Mouse (Mus musculus) bone marrow macrophage, adult 2 months (primary cell): Measurements from ENCODE around the gene Lyve1. TPM values are rescaled to one million over a fixed set of nuclear protein-coding genes. Genes with fewer than 3 reads are reported as not detected.

Experiments used
- H3K27ac ChIP-seq: 2 replicates; pipeline ENCODE4 v1.5.1; 2012; ENCODE audit warnings: low read depth, low read length; ENCODE audit not compliant: insufficient read depth
- H3K4me1 ChIP-seq: 2 replicates; pipeline ENCODE4 v1.6.1; 2012; ENCODE audit warnings: low read length; ENCODE audit not compliant: control insufficient read depth, insufficient read depth
- H3K4me3 ChIP-seq: 2 replicates; pipeline ENCODE4 v1.5.1; 2012; ENCODE audit warnings: mild to moderate bottlenecking, low read length, moderate library complexity; ENCODE audit not compliant: insufficient read depth
- CTCF ChIP-seq: IDR thresholded peaks from 2 replicates; pipeline ENCODE4 v1.5.1; 2012; ENCODE audit warnings: low read depth, mild to moderate bottlenecking, low read length, moderate library complexity
- POLR2A ChIP-seq: IDR thresholded peaks from 2 replicates; pipeline ENCODE4 v1.6.1; 2012; ENCODE audit warnings: mild to moderate bottlenecking, low read depth, low read length, borderline replicate concordance
- polyA plus RNA-seq: library from polyadenylated mRNA; stranded (reverse); fragments of >200 nt; gene quantifications from 2 replicates; pipeline ENCODE4 v1.2.4, GENCODE M21; 2012; ENCODE audit not compliant: missing spikeins, insufficient read depth, insufficient read length

Lyve1 gene
- polyA plus RNA-seq, 1 experiment, result not detected

DNA sequence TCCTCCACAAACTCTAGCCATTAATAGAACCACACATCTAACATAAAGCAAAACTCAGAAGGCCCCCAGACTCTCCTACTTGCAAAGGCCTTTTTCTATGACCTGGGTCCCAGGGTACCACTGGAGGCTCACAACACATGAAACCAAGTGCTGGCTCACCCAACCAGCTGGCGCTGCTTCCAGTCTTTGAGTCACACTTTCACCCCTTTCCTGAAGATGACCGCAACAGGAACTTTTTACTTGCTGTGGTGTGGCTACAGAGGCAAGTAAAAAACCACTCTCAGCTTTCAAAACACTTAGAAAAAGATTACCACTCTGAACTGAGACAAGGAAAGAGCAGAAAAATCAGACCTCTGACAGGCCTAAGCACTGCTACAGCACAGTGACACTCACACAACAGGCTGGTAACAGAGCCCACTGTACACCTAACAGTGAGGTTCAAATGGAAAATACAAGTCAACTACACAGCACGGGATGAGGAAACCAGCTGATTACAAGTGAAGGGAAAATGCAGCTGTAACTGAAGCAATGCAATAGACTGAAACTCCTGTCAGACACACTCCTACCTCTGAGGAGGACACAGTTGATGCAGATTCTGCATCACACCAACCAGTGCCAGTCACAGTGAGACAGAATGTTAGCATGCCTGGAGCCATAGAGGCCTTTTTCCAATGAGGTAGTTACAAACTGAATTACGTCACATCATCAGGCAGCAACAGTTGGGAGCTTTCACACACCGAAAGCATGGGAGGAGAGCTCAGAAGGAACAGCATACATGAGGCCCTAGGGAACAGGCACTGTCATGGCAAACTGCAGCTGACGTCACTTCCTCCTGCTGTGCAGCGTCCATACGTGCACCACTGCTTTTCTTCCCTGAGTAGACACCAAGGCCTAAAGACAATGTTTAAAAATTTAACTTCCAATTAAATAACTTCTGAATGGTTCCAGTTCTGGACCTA is 38.8 kb downstream of the Lyve1 start:
- TF ChIP-seq POLR2A (no peak), CTCF (no peak)
- peak overlapping the region; percentile 5 for H3K4me3 ChIP-seq
- peaks cover 42% of the 10 kb centered on the region for H3K4me1 ChIP-seq
- peak overlapping the region; percentile 83 for H3K27ac ChIP-seq

DNA sequence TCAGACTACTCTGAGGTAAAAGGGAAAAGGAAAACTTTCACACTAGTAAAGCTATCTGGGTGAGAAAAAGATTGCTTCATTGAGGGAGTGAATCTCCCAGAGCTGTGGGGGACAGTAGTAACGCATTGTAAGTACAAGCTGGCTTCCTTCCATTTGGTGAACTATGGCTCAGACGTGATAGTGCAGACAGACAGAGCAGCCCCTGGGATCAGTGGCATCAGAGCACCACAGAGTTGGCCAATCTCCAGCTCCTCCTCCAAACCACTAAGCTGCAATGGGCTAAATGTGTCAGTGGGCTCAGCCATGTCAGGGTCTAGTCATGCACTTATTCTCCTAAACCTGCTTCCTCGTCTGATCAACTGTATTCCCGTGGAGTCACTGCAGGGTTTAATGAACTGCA is 39.4 kb downstream of the Lyve1 start:
- H3K4me3 ChIP-seq, result no peak overlapping the region
- no peak for TF ChIP-seq CTCF
- no peak for TF ChIP-seq POLR2A
- peak overlapping the region; percentile 83 for H3K27ac ChIP-seq
- peaks cover 42% of the 10 kb centered on the region for H3K4me1 ChIP-seq

DNA sequence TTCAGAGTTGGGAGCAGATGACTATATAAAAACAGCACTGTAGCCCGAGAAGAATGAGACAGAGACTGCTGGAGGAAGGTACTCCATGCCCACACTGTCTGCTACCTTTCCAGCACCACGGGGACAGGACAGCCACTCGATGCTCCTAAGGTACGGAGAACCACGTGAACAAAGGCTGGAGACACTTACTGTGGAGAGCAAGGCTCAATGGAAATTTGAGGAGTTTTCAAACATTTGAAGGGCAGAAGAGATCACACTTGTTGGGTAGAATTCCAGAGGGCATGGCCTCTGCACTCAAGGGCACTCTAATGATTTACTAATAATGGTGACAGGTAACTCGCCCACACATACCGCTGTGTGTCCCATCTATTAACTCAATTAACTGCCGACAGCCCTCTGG is 40.0 kb downstream of the Lyve1 start:
- H3K4me1 ChIP-seq, result peaks cover 42% of the 10 kb centered on the region
- peak overlapping the region; percentile 83 for H3K27ac ChIP-seq
- TF ChIP-seq POLR2A (no peak), CTCF (no peak)
- no peak overlapping the region for H3K4me3 ChIP-seq

DNA sequence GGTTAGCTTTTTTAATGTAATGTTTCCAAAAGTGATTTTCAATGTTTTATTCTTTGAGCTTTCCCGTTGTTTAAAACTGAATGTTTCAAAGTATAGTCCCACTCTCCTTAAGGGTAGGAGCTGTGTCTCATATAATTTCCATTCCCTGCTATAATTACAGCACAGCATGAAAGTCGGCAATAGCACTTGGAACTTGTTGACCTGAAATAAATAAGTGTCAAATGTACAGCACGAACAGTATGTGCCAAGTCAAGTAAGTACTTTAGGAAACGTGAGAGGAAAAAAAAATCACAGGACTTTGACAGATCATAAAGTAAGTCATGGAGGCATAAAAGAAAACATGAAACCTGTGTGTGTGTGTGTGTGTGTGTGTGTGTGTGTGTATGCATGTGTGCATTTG is 41.0 kb downstream of the Lyve1 start:
- TF ChIP-seq POLR2A (no peak), CTCF (no peak)
- Histone ChIP-seq H3K4me1 (peaks cover 42% of the 10 kb centered on the region), H3K27ac (no peak overlapping the region), H3K4me3 (no peak overlapping the region)

DNA sequence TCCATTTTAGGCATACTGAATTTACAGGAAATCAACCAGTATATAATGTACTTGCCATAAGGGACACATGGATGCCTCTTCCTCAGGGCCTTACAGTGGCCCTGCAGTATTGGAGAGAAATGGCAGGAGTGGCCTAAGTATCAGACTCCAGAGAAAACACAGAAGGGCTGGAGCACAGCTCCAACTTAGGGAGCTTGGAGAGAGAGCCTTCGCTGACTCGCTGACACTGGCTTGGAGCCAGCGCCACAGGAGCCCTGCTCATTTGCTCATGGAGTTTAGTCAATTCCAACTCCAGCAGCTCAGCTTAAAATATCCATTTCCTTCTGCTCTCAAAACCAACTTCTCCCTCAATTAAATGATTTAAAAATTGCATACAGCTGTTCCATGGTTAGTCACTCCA is 41.4 kb downstream of the Lyve1 start:
- Histone ChIP-seq H3K4me3 (no peak overlapping the region), H3K27ac (0 out of 2 replicates have a peak overlapping the region, but pooled peaks have one; percentile 16), H3K4me1 (peaks cover 42% of the 10 kb centered on the region)
- no peak for TF ChIP-seq POLR2A
- no peak for TF ChIP-seq CTCF

DNA sequence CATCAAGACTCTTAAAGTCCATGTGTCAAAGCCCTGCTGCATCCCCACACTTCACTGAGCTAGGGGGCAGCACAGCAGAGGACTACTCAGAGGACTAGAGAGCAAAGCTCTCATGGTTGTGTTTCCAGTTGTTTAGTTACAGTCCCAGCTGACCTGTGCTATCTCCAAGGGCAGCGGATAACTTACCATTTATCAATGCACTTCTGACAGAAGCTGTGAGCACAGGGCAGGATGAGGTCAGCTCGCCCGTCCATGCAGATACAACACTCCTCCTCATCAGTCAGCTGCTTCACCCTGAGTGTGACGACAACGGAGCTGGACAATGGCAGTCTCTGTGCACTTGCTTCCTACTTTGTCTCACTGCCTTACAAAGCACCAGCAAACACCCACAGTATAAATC is 42.0 kb downstream of the Lyve1 start:
- TF ChIP-seq CTCF (no peak), POLR2A (no peak)
- no peak overlapping the region for H3K4me3 ChIP-seq
- H3K4me1 ChIP-seq, result peaks cover 42% of the 10 kb centered on the region
- no peak overlapping the region for H3K27ac ChIP-seq

DNA sequence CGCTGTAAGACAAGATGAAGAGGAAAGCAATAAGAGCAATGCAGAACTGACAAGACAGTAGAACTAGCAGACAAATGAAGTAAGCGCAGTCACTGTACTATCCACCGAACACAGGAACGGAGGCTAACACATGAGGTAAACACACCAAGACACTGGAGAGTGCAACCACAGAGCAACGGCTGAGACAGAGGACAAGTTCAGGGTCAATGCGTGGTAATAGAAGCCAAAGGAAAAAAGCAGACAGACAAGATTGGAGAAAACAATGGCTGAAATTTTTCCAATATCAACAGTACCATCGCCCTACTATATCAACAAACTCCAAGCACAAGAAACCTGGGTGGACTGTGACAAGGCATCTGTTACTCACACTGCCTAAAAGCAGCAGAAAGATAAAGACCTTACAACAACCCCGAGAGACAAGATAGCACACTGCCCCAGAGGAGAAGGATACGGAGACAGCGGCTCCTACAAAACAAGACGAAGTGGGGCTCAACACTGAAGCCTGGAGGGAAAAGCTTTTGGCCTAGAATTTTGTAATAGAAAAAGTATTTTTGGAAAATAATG is 44.2 kb downstream of the Lyve1 start:
- H3K27ac ChIP-seq, result no peak overlapping the region
- TF ChIP-seq POLR2A (no peak), CTCF (no peak)
- H3K4me1 ChIP-seq, result peaks cover 27% of the 10 kb centered on the region
- no peak overlapping the region for H3K4me3 ChIP-seq

DNA sequence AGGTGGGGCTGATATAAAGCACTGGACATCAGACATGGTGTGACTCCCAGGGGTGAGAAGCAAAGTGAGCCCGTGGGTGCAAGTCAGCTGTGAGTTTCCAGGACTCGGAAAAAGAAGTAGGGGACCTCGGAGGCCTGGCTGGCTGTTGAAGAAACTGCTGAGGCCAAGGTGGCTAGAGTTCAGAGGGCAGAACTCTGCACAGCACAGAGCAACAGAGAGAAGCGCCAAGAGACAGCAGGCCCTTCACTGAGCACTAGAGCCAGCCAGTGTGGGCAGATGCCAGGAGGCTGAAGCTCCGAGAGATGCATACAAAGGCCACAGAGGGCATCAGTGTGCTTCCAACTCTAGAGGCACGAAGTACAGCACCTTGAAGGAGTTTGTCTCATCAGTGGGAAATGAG is 44.8 kb downstream of the Lyve1 start:
- Histone ChIP-seq H3K4me1 (peaks cover 20% of the 10 kb centered on the region), H3K27ac (no peak overlapping the region), H3K4me3 (no peak overlapping the region)
- no peak for TF ChIP-seq POLR2A
- TF ChIP-seq CTCF, result no peak

DNA sequence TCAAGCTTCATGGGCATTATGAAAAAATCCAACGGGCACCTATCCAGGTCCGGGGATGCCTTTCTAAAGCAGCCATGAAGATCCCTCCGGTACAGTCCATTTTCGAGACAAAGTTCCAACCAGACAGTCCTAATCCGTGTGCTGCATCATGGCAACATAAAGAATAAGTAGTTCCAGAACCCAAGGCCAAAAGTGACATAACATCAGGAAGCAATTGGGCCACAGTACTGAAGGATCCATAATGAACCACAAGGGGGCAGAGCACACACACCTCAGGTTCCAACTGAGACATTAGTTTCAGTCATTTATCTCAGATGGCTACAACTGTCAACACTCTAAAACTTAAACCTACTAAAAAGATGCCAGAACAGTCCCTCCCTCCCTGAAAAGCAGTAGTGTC is 47.0 kb downstream of the Lyve1 start:
- no peak overlapping the region for H3K27ac ChIP-seq
- peaks cover 2% of the 10 kb centered on the region for H3K4me1 ChIP-seq
- H3K4me3 ChIP-seq, result no peak overlapping the region
- TF ChIP-seq CTCF (no peak), POLR2A (no peak)

DNA sequence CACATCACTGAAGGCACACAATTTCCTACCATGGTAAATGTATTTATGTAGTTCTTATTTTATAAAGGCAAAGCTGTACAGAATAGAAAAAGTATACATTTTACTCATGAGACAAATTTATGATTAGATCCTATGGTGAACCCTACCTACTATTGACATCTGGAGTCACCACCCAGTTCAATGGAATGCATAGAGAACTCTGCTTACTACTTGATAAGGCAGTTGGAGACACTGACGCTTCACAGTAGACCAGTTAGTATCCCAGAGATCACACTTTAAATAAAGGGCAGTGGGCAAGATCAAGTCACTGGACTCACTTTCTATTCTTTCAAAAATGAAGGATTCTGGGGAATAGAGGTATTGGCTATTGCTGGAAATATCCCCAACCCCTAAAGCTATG is 49.1 kb downstream of the Lyve1 start:
- Histone ChIP-seq H3K4me1 (no peaks in the 10 kb centered on the region), H3K27ac (no peak overlapping the region), H3K4me3 (no peak overlapping the region)
- TF ChIP-seq CTCF, result no peak
- TF ChIP-seq POLR2A, result no peak
